9 mouse cellular contexts compared by ENCODE assay signal in the genomic region with DNA sequence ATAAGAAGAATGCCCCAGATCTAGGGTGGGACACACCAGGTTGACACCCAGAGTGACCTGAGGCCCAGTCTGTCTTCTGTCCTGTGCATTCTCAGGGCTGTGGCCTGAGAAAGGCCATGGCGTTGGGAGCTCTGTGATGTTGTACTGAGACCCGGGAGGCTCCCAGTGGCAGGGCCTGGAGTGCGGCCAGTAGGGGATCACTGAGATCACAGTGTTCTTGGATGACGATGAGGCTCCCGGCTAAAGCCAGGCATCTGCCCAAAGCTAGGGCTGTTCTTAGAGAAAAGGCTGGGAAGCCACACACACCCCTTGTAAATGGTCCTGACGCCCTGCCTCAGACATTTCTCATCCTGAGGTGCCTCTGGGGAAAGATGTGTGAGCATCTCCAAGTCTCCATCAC. TPM values are rescaled to one million over a fixed set of nuclear protein-coding genes. Genes with fewer than 3 reads are reported as not detected.
A peak's percentile ranks its signal among the peaks of the same experiment; 100 is the strongest.
DNase-seq lines count a peak whose midpoint lies in the region; ATAC-seq lines count a peak whose summit lies in the region.
"Had no signal": no experiment of that assay in that cellular context is flagged by ENCODE, and none has a peak within 500 bp of the region (broad histone marks: within the 10 kb centered on the region; RNA-seq: fewer than 3 reads in every experiment).

No protein-coding gene starts in this region.

- 85% methylated on average over 6 of the region's 6 CpGs for WGBS in forebrain, embryonic 12.5 days

- H3K9ac ChIP-seq in forebrain, embryonic 12.5 days, result no peak overlapping the region
- H3K9ac ChIP-seq: neural tube, embryonic 13.5 days had no signal

- no peaks in the 10 kb centered on the region for H3K4me1 ChIP-seq in forebrain, embryonic 12.5 days
- H3K4me1 ChIP-seq: neural tube, embryonic 13.5 days had no signal

- H3K9me3 ChIP-seq in forebrain, embryonic 12.5 days, result no peaks in the 10 kb centered on the region
- H3K9me3 ChIP-seq: neural tube, embryonic 13.5 days had no signal

- H3K27ac ChIP-seq in forebrain, embryonic 12.5 days, result no peak overlapping the region
- H3K27ac ChIP-seq: neural tube, embryonic 13.5 days had no signal

- peak; percentile 17 for DNase-seq in cerebellum, adult 9-11 months
- DNase-seq in cerebellum, adult 9-10 months, result no peak
- peak; percentile 27 for DNase-seq in ovary, adult 18-20 months (ENCODE audit: low spot score)
- no peak for DNase-seq in ovary, postnatal 10 days (ENCODE audit: low spot score)
- peak; percentile 32 to 36 for DNase-seq in kidney, postnatal 4 days
- peak; percentile 83 for DNase-seq in testis, postnatal 14 days (ENCODE audit: low spot score)

- H3K36me3 ChIP-seq in forebrain, embryonic 12.5 days (replicated peaks), result no peaks in the 10 kb centered on the region
- H3K36me3 ChIP-seq: neural tube, embryonic 13.5 days had no signal

- no peaks in the 10 kb centered on the region for H3K27me3 ChIP-seq in forebrain, embryonic 12.5 days
- H3K27me3 ChIP-seq: neural tube, embryonic 13.5 days had no signal

- no peak overlapping the region for H3K4me2 ChIP-seq in forebrain, embryonic 12.5 days
- H3K4me2 ChIP-seq: neural tube, embryonic 13.5 days had no signal

- no peak overlapping the region for H3K4me3 ChIP-seq in forebrain, embryonic 12.5 days (replicated peaks)
- H3K4me3 ChIP-seq: neural tube, embryonic 13.5 days had no signal

- no peak for ATAC-seq in inflammation-experienced regulatory T-cells, adult 6 months
- ATAC-seq in forebrain, embryonic 12.5 days (ENCODE audit: low FRiP score), result no peak

RNA-seq across cellular contexts. Expression of gene Cdadc1, which starts 48.7 kb away (rescaled TPM):
- 10 to 100 TPM; 33.3 to 56.1 (median 37.0) TPM for polyA plus RNA-seq in inflammation-experienced regulatory T-cells, adult 6 months (2017; shearing (Covaris generic))
- polyA plus RNA-seq in forebrain, embryonic 12.5 days (2016; fragmentation: Nextera tagmentation; extraction: Ambion mirVana), result 28.1 and 32.4 TPM in 2 replicates

Comparison
In these comparisons a context has a peak if more than half of its experiments do, and no peak if none do; other contexts are left out.
1. DNase-seq: peak in cerebellum, adult 9-11 months (single experiment), ovary, adult 18-20 months (single experiment), kidney, postnatal 4 days (2 of 2) and testis, postnatal 14 days (single experiment); none in cerebellum, adult 9-10 months (single experiment) and ovary, postnatal 10 days (single experiment).